Mouse (Mus musculus): ENCODE measurements at regions not wholly inside any gene's neighbourhood (a gene's known extent, or its start where the extent isn't known, plus 50 kb on each side); places are given as distances from the start of the nearest gene placed in this dataset.

DNA sequence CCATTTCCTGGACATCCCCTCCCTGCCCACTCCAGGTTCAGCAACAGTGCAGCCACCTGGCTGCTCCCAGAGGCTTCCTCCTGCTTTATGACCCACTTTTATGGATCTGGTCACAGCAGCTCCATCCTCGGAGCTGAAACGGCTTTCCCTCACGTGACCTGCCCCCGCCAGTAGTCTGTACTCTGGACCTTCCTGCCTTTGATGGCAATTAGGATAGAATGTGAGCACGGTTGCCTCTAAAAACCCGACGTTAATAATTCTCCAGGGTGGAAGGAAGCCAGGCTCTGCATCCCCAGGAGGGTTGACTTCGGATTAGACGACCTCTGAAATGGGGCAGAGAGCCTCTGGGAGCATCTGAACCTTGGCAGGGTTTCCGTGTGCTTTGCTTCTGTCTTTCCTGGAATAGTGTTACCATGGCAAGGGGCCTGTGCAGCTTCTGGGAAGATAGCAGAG is 214.0 kb downstream of the Gadd45g start:
- H3K27ac ChIP-seq (ENCODE audit: control insufficient read depth, low read depth, low read length): no peak overlapping the region
- TF ChIP-seq ZC3H11A (IDR thresholded peaks at IDR 0.05; ENCODE audit: low read depth, low read length): no peak
- TF ChIP-seq E2F4 (IDR thresholded peaks at IDR 0.05; ENCODE audit: borderline replicate concordance, low read depth, low read length): no peak
- TF ChIP-seq ETS1 (IDR thresholded peaks at IDR 0.05; ENCODE audit: low read depth, low read length): no peak
- no peak for TF ChIP-seq ZNF384 (IDR thresholded peaks at IDR 0.05; ENCODE audit: low read depth, low read length)
- TF ChIP-seq SIN3A (IDR thresholded peaks at IDR 0.05; ENCODE audit: low read length): no peak
- TF ChIP-seq KAT2A (conservative IDR thresholded peaks at IDR 0.05; ENCODE audit: low read depth, low read length): no peak

DNA sequence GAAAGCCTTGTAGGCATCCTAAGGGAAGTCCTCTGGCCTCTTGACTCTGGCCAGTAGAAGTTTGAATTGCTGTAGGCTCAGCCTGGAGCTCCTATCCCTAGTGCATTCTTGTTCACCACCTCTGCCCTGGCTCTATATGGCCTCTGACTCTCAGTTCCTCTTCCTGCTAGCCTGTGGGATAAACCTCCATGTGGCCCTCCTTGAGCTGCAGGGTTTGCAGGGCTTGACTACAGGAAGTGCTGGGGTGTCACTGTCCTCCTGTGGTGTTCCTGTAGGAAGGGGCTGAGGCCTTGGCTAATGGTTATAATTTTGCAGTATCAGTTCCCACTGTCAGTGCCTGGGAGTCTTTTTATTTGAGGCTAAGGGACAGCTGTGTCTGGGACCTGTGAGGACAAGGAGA is 215.0 kb downstream of the Gadd45g start:
- Histone ChIP-seq H3K4me3 (ENCODE audit: control insufficient read depth in 1 of 2, insufficient read depth in 1 of 2, low read depth in 2 of 2, low read length in 2 of 2) (no peak overlapping the region), H3K9me3 (replicated peaks; ENCODE audit: insufficient read depth, low read length) (no peaks in the 10 kb centered on the region), H3K27me3 (ENCODE audit: control insufficient read depth in 1 of 2, insufficient read depth in 2 of 2, low read length in 2 of 2) (no peaks in the 10 kb centered on the region), H3K27ac (ENCODE audit: control insufficient read depth, low read depth, low read length) (no peak overlapping the region), H3K79me2 (ENCODE audit: control insufficient read depth, insufficient read depth, low read length, poor library complexity) (no peaks in the 10 kb centered on the region), H3K4me1 (ENCODE audit: control insufficient read depth in 1 of 2, insufficient read depth in 2 of 2, low read length in 2 of 2) (no peaks in the 10 kb centered on the region), H3K9ac (ENCODE audit: control insufficient read depth, low read depth, low read length, poor library complexity, severe bottlenecking) (no peak overlapping the region), H3K36me3 (ENCODE audit: control insufficient read depth in 1 of 2, insufficient read depth in 2 of 2, low read length in 2 of 2) (no peaks in the 10 kb centered on the region)
- no peak for TF ChIP-seq NRF1 (IDR thresholded peaks at IDR 0.05; ENCODE audit: insufficient read depth, low read depth, low read length, poor library complexity, severe bottlenecking)
- TF ChIP-seq ZNF384 (IDR thresholded peaks at IDR 0.05; ENCODE audit: low read depth, low read length): no peak
- TF ChIP-seq BHLHE40 (IDR thresholded peaks at IDR 0.05; ENCODE audit: borderline replicate concordance, low read depth, low read length): no peak
- no peak for TF ChIP-seq UBTF (IDR thresholded peaks at IDR 0.05; ENCODE audit: borderline replicate concordance, insufficient read depth, low read depth, low read length)
- no peak for TF ChIP-seq GATA1 (IDR thresholded peaks at IDR 0.05; ENCODE audit: low read depth, low read length)
- no peak for TF ChIP-seq JUND (IDR thresholded peaks at IDR 0.05; ENCODE audit: low read depth, low read length)
- no peak for TF ChIP-seq ZMIZ1 (IDR thresholded peaks at IDR 0.05; ENCODE audit: low read depth, low read length)
- no peak for TF ChIP-seq EP300 (IDR thresholded peaks at IDR 0.05; ENCODE audit: low read depth in 1 of 2, low read length in 2 of 2)
- TF ChIP-seq ZKSCAN1 (IDR thresholded peaks at IDR 0.05; ENCODE audit: low read depth, low read length): no peak
- TF ChIP-seq ELF1 (IDR thresholded peaks at IDR 0.05; ENCODE audit: low read depth, low read length): no peak
- no peak for TF ChIP-seq ETS1 (IDR thresholded peaks at IDR 0.05; ENCODE audit: low read depth, low read length)
- TF ChIP-seq USF2 (IDR thresholded peaks at IDR 0.05; ENCODE audit: borderline replicate concordance in 1 of 2, insufficient read depth in 1 of 2, low read depth in 1 of 2, low read length in 2 of 2): no peak
- no peak for TF ChIP-seq CTCF (IDR thresholded peaks at IDR 0.05 in 2 of 3, conservative IDR thresholded peaks at IDR 0.05 in 1 of 3; ENCODE audit: control insufficient read depth in 1 of 3, insufficient read depth in 1 of 3, low read depth in 2 of 3, low read length in 3 of 3, poor library complexity in 1 of 3, severe bottlenecking in 1 of 3)
- DNase-seq (ENCODE audit: low read depth, low spot score): no peak

More for the DNA sequence above, 214.0 kb downstream of the Gadd45g start:
- no peaks in the 10 kb centered on the region for H3K79me2 ChIP-seq (ENCODE audit: control insufficient read depth, insufficient read depth, low read length, poor library complexity)
- H3K4me3 ChIP-seq (ENCODE audit: control insufficient read depth in 1 of 2, insufficient read depth in 1 of 2, low read depth in 2 of 2, low read length in 2 of 2): no peak overlapping the region
- no peaks in the 10 kb centered on the region for H3K9me3 ChIP-seq (replicated peaks; ENCODE audit: insufficient read depth, low read length)
- no peak for DNase-seq (ENCODE audit: low read depth, low spot score)
- H3K27me3 ChIP-seq (ENCODE audit: control insufficient read depth in 1 of 2, insufficient read depth in 2 of 2, low read length in 2 of 2): no peaks in the 10 kb centered on the region
- no peaks in the 10 kb centered on the region for H3K4me1 ChIP-seq (ENCODE audit: control insufficient read depth in 1 of 2, insufficient read depth in 2 of 2, low read length in 2 of 2)
- H3K36me3 ChIP-seq (ENCODE audit: control insufficient read depth in 1 of 2, insufficient read depth in 2 of 2, low read length in 2 of 2): no peaks in the 10 kb centered on the region
- no peak overlapping the region for H3K9ac ChIP-seq (ENCODE audit: control insufficient read depth, low read depth, low read length, poor library complexity, severe bottlenecking)

Measured in MEL (cell line).